Mouse (Mus musculus) bone marrow macrophage, adult 2 months (primary cell): ENCODE measurements around the gene Atg4c. TPM values are rescaled to one million over a fixed set of nuclear protein-coding genes. Genes with fewer than 3 reads are reported as not detected.

Source experiments
- H3K27ac ChIP-seq: 2 replicates; pipeline ENCODE4 v1.5.1; 2012; ENCODE audit warnings: low read depth, low read length; ENCODE audit not compliant: insufficient read depth
- H3K4me1 ChIP-seq: 2 replicates; pipeline ENCODE4 v1.6.1; 2012; ENCODE audit warnings: low read length; ENCODE audit not compliant: control insufficient read depth, insufficient read depth
- H3K4me3 ChIP-seq: 2 replicates; pipeline ENCODE4 v1.5.1; 2012; ENCODE audit warnings: mild to moderate bottlenecking, low read length, moderate library complexity; ENCODE audit not compliant: insufficient read depth
- CTCF ChIP-seq: IDR thresholded peaks from 2 replicates; pipeline ENCODE4 v1.5.1; 2012; ENCODE audit warnings: low read depth, mild to moderate bottlenecking, low read length, moderate library complexity
- POLR2A ChIP-seq: IDR thresholded peaks from 2 replicates; pipeline ENCODE4 v1.6.1; 2012; ENCODE audit warnings: mild to moderate bottlenecking, low read depth, low read length, borderline replicate concordance
- polyA plus RNA-seq: library from polyadenylated mRNA; stranded (reverse); fragments of >200 nt; gene quantifications from 2 replicates; pipeline ENCODE4 v1.2.4, GENCODE M21; 2012; ENCODE audit not compliant: missing spikeins, insufficient read depth, insufficient read length

The Atg4c gene
- polyA plus RNA-seq, 1 experiment, result 23.8 TPM

- TF ChIP-seq CTCF (peak; percentile 88), POLR2A (no peak)
- Histone ChIP-seq H3K4me3 (no peak overlapping the region), H3K27ac (no peak overlapping the region), H3K4me1 (no peaks in the 10 kb centered on the region)
These were observed 104.9 kb downstream of the Atg4c start for GRCm38 (mm10) chr4:99298676-99299075.

GRCm38 (mm10) chr4:99304793-99305192 is 111.1 kb downstream of the Atg4c start:
- H3K4me3 ChIP-seq, result no peak overlapping the region
- TF ChIP-seq POLR2A (no peak), CTCF (no peak)
- H3K27ac ChIP-seq, result no peak overlapping the region
- H3K4me1 ChIP-seq, result no peaks in the 10 kb centered on the region

Other genes starting within 250 kb of the Atg4c start
- gene Angptl3, start 163.0 kb upstream of the Atg4c start, polyA plus RNA-seq, result 1.7 and 2.8 TPM in 2 replicates
- gene Dock7, start 73.0 kb upstream of the Atg4c start, polyA plus RNA-seq, result 42.5 and 53.5 TPM in 2 replicates
- 2.3 and 3.4 TPM in 2 replicates for gene Gm12689, start 102.0 kb downstream of the Atg4c start, polyA plus RNA-seq